Mouse (Mus musculus) A20 (cell line): ENCODE measurements around the gene Alg12.

Source experiments
- DNase-seq: peaks from one replicate; pipeline ENCODE4 v3.0.0-alpha.2; 2011; ENCODE audit warnings: low read depth, low spot score

The Alg12 gene

GRCm38 (mm10) chr15:88854969-88855830 lies 36.1 kb upstream of the Alg12 start:
- DNase-seq, result no peak

- DNase-seq, result no peak
Measured at GRCm38 (mm10) chr15:88854119-88854968, 35.2 kb upstream of the Alg12 start.

GRCm38 (mm10) chr15:88853106-88853505 lies 34.0 kb upstream of the Alg12 start:
- no peak for DNase-seq

GRCm38 (mm10) chr15:88851507-88852149 lies 32.5 kb upstream of the Alg12 start:
- no peak for DNase-seq

GRCm38 (mm10) chr15:88851076-88851475 lies 32.0 kb upstream of the Alg12 start:
- DNase-seq, result no peak

GRCm38 (mm10) chr15:88850146-88850826 lies 31.2 kb upstream of the Alg12 start:
- no peak for DNase-seq

- DNase-seq, result no peak
Measured at GRCm38 (mm10) chr15:88849621-88850020, 30.5 kb upstream of the Alg12 start.

GRCm38 (mm10) chr15:88848661-88849060 lies 29.5 kb upstream of the Alg12 start:
- DNase-seq, result no peak

GRCm38 (mm10) chr15:88844966-88845365 lies 25.8 kb upstream of the Alg12 start:
- no peak for DNase-seq

- no peak for DNase-seq
Measured at GRCm38 (mm10) chr15:88843486-88844097, 24.5 kb upstream of the Alg12 start.

- DNase-seq, result no peak
Measured at GRCm38 (mm10) chr15:88842300-88842673, 23.2 kb upstream of the Alg12 start.

GRCm38 (mm10) chr15:88841580-88842299 lies 22.6 kb upstream of the Alg12 start:
- no peak for DNase-seq

- DNase-seq, result no peak
Measured at GRCm38 (mm10) chr15:88841160-88841559, 22.0 kb upstream of the Alg12 start.

GRCm38 (mm10) chr15:88840126-88840525 lies 21.0 kb upstream of the Alg12 start:
- no peak for DNase-seq

GRCm38 (mm10) chr15:88839271-88839670 lies 20.2 kb upstream of the Alg12 start:
- no peak for DNase-seq

GRCm38 (mm10) chr15:88837977-88838376 lies 18.9 kb upstream of the Alg12 start:
- no peak for DNase-seq

- peak; percentile 73 for DNase-seq
Measured at GRCm38 (mm10) chr15:88837199-88837932, 18.2 kb upstream of the Alg12 start.

GRCm38 (mm10) chr15:88836571-88836970 lies 17.5 kb upstream of the Alg12 start:
- DNase-seq, result no peak

GRCm38 (mm10) chr15:88836031-88836430 lies 16.9 kb upstream of the Alg12 start:
- DNase-seq, result peak; percentile 21

- no peak for DNase-seq
Measured at GRCm38 (mm10) chr15:88832536-88832935, 13.4 kb upstream of the Alg12 start.
